Mouse (Mus musculus) heart, adult 2 months (tissue): ENCODE data around the gene Cspg4.

Experiments used
- CTCF ChIP-seq: fragments of 200-600 bp; IDR thresholded peaks from 2 replicates; pipeline ENCODE4 v1.8.1; 2022; ENCODE audit warnings: antibody characterized with exemption, mild to moderate bottlenecking, moderate library complexity
- EP300 ChIP-seq: fragments of 200-500 bp; IDR thresholded peaks from 2 replicates; pipeline ENCODE4 v1.6.1; 2011; ENCODE audit warnings: low read depth, low read length, control low read depth; ENCODE audit not compliant: insufficient read depth

GRCm38 (mm10) chr9:56926025-56926360 is 61.2 kb downstream of the Cspg4 start:
- TF ChIP-seq EP300 (no peak), CTCF (no peak)
